Mouse (Mus musculus) retina, embryonic 14.5 days (tissue): Measurements from ENCODE around the gene Tmem178b.

Source experiments
- DNase-seq: peaks from one replicate; pipeline ENCODE4 v3.0.0-alpha.2; 2015; ENCODE audit warnings: low spot score

Gene Tmem178b

DNA sequence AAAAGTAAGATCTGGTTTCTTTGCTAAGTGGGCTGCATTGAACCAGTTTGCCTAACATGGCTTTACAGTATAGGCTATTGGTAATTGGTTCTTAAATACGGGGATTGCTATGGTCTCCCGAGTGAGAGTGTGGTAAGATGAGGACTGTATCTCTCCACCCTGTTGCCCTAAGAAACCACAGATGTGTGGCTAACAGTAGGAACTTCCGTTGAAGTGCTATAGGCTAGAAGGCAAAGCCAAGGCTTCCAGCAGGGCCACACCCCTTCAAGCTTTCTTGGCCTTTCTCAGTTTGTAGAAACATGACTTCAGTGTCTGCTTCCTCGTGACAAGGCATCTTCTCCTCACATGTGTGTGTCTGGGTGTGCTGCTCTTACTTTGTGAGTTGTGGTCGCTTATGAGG is 427.6 kb downstream of the Tmem178b start:
- DNase-seq: no peak

DNA sequence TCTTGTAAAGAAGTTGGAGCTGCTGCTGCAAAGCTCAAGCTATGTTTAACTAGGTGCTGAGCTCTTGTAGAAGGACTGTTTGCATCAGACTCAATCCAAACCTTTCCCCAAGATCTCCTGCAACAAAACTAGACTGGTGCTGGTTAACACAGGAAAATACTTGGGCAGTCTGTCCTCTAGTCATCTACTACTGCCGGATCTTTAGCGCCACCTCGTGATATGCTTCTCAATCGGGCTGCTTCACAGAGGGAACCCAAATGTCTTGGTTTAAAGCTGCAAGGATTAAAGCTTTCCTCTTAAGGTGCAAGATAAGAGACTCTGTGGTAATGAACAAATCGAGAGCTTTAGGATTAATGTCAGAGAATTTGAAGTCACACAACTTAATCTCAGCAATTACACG is 430.3 kb downstream of the Tmem178b start:
- peak; percentile 79 for DNase-seq
